Mouse (Mus musculus) heart, postnatal 0 days (tissue): ENCODE data around the gene Izumo4. TPM values are rescaled to one million over a fixed set of nuclear protein-coding genes. Genes with fewer than 3 reads are reported as not detected.

Experiments
- ATAC-seq: fragments of 200-750 bp; cut with Nextera tagmentation; 2 replicates; pipeline ENCODE4 v1.8.0; 2017; ENCODE audit warnings: low read depth, moderate number of reproducible peaks, moderate library complexity; ENCODE audit not compliant: insufficient read depth
- DNase-seq: peaks from one replicate; pipeline ENCODE4 v3.0.0-alpha.2; 2016; ENCODE audit warnings: low spot score
- H3K27ac ChIP-seq: fragments of 300-500 bp; sonication (generic); 2 replicates; pipeline ENCODE4 v1.5.1; 2014; ENCODE audit warnings: low read depth, mild to moderate bottlenecking
- H3K27me3 ChIP-seq: fragments of 300-500 bp; sonication (generic); 2 replicates; pipeline ENCODE4 v1.6.1; 2014; ENCODE audit warnings: low read length, mixed read lengths; ENCODE audit not compliant: control insufficient read depth, insufficient read depth
- H3K36me3 ChIP-seq: fragments of 300-500 bp; sonication (generic); replicated peaks from 2 replicates; pipeline ENCODE4 v1.6.1; 2014; ENCODE audit warnings: low read length, mixed read lengths; ENCODE audit not compliant: control insufficient read depth, insufficient read depth
- H3K4me1 ChIP-seq: fragments of 300-500 bp; sonication (generic); 2 replicates; pipeline ENCODE4 v1.6.1; 2014; ENCODE audit warnings: antibody characterized with exemption; ENCODE audit not compliant: control insufficient read depth, insufficient read depth
- H3K4me2 ChIP-seq: fragments of 300-500 bp; sonication (generic); 2 replicates; pipeline ENCODE4 v1.6.1; 2014; ENCODE audit warnings: low read depth, mild to moderate bottlenecking, low read length, moderate library complexity
- H3K4me3 ChIP-seq: fragments of 300-500 bp; sonication (generic); 2 replicates; pipeline ENCODE4 v1.5.1; 2014; ENCODE audit warnings: low read depth, low read length
- H3K9ac ChIP-seq: fragments of 300-500 bp; sonication (generic); replicated peaks from 2 replicates; pipeline ENCODE4 v1.6.1; 2014; ENCODE audit warnings: low read depth, low read length, mixed read lengths
- H3K9me3 ChIP-seq: fragments of 300-500 bp; sonication (generic); replicated peaks from 2 replicates; pipeline ENCODE4 v1.6.1; 2016; ENCODE audit warnings: low read length; ENCODE audit not compliant: control insufficient read depth
- CTCF ChIP-seq: IDR thresholded peaks from 2 replicates; pipeline ENCODE4 v1.5.1; 2016; ENCODE audit warnings: antibody characterized with exemption, control low read depth, low read depth
- EP300 ChIP-seq: IDR thresholded peaks from 2 replicates; pipeline ENCODE4 v1.6.1; 2016; ENCODE audit warnings: antibody characterized with exemption, low read depth
- WGBS: fragments of 180-500 bp; shearing (Covaris S2); extraction: QIAGEN DNeasy Blood & Tissue Kit; methylation state at CpG from one replicate; pipeline ENCODE4 v1.1.7; 2014; 5-methylcytosine and 5-hydroxymethylcytosine counted together
- polyA plus RNA-seq: library from polyadenylated mRNA; unstranded; fragments of >200 nt; fragmentation: Nextera tagmentation; extraction: Ambion mirVana; gene quantifications from 2 replicates; pipeline ENCODE4 v1.2.1, GENCODE M21; 2015
- total RNA-seq: library from RNA; depleted of rRNA; stranded (reverse); fragments of >200 nt; gene quantifications from 2 replicates; pipeline ENCODE4 v1.2.3, GENCODE M21; 2014; ENCODE audit warnings: low replicate concordance

Izumo4 gene
- total and polyA plus RNA-seq, 2 experiments from 2014 or later = 3.6 to 6.9 TPM

DNA sequence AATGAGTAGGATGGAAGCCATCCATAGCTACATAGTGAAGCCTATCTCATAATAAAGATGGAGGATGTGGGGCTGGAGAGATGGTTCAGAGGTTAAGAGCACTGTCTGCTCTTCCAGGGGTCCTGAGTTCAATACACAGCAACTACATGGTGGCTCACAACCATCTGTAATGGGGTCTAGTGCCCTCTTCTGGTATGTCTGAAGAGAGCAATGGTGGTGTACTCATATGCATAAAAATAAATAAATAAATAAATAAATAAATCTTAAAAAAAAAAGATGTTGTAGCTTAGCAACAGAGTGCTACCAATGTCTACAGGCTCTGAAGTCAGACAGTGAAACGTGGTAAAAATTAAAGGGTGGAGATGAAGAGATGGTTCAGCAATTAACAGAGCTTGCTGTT is 36.7 kb downstream of the Izumo4 start:
- WGBS = 67% methylated on average over 1 of the region's 1 CpGs
- Histone ChIP-seq H3K9ac (no peak overlapping the region), H3K27ac (no peak overlapping the region), H3K4me2 (no peak overlapping the region), H3K4me3 (no peak overlapping the region), H3K4me1 (peaks cover 26% of the 10 kb centered on the region), H3K9me3 (no peaks in the 10 kb centered on the region), H3K36me3 (peaks cover 7% of the 10 kb centered on the region; the same call in 1 of the 2 replicates), H3K27me3 (no peaks in the 10 kb centered on the region)
- ATAC-seq = no peak
- no peak for DNase-seq
- TF ChIP-seq CTCF = peak; percentile 24
- TF ChIP-seq EP300 = no peak

- peak overlapping the region; percentile 98 for H3K4me3 ChIP-seq
- H3K27ac ChIP-seq = peak overlapping the region; percentile 80
- H3K27me3 ChIP-seq = no peaks in the 10 kb centered on the region
- DNase-seq (no peak), ATAC-seq (no peak)
- H3K9ac ChIP-seq = peak overlapping the region; percentile 96
- TF ChIP-seq EP300 = no peak
- no peak for TF ChIP-seq CTCF
- 7% methylated on average over 5 of the region's 5 CpGs for WGBS
- H3K4me2 ChIP-seq = peak overlapping the region; percentile 95
- peaks cover 26% of the 10 kb centered on the region for H3K4me1 ChIP-seq
- H3K36me3 ChIP-seq = no peaks in the 10 kb centered on the region; the same call in 1 of the 2 replicates
- H3K9me3 ChIP-seq = no peaks in the 10 kb centered on the region
Observed at GRCm38 (mm10) chr10:80741146-80741545, 39.2 kb downstream of the Izumo4 start.

DNA sequence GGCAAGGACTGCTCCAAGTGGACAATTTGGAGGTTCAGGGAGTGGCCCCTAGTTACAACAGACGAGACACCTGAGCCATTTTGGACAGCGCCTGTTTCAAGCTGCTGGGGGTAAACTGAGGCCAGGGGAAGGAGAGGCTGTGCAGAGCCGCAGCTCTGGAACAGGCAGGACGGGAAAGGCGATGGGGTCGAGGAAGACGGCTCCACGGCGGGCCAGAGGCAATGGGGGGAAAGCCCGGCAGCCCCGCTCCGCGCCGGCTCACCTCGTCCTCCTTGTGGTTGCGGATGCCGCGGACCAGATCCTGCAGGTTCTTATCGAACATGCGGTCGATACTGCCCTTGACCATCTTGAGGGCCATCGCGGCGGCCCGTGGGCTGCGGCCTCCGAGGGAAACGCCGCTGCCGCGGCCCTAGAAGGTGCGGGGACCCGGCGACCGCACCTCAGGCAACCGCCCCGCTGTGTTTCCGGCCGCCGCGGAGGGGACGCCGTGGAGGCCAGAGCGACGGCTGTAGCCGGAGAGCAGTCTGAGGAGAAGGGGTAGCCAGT is 39.7 kb downstream of the Izumo4 start:
- under 1% methylated on average over 46 of the region's 46 CpGs for WGBS
- Histone ChIP-seq H3K9ac (peak overlapping the region; percentile 96), H3K4me2 (peak overlapping the region; percentile 95), H3K4me3 (peak overlapping the region; percentile 98), H3K9me3 (no peaks in the 10 kb centered on the region), H3K4me1 (peaks cover 20% of the 10 kb centered on the region), H3K27ac (peak overlapping the region; percentile 80), H3K36me3 (no peaks in the 10 kb centered on the region; the same call in 1 of the 2 replicates), H3K27me3 (no peaks in the 10 kb centered on the region)
- no peak for DNase-seq
- peak; percentile 25 for ATAC-seq
- no peak for TF ChIP-seq CTCF
- no peak for TF ChIP-seq EP300

DNA sequence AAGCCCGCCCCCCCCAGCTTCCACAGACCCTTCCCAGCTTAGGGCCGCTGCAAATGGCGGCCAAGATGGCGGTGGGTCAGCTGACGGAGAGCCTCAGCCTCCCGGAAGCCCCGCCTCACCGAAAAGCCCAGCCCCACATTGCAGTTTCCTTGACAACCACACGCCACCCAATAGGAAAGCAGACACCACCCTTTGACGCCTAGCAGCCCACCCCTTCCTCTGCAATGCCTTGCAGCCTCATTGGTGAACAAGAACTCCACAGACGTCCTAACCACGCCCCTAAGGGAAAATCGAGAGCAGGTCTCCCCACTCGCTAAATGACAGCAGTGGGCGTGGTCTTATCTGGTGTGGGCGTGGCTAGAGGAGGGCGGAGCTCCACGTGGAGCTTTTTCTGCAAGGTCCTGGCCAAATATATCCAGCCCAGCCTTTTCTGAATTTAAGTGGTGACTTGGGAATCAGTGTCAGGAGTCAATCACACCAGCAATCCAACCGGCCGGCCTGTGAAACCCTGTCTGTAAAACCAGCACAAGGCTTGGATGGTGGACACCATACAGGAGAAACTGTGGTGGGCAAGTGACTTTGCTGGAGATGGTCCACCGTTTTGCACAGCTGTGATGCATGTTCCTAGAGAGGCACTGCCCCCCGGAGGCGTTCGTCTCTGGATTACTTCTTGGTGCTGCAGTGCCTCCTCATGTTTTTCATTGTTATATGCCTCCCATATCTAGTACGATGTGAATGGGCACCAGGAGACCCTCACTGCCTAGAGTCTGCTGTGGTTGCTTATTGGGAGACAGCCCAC is 40.4 kb downstream of the Izumo4 start, which contains the start of gene Ap3d1:
Gene Ap3d1, minus strand, starts transcription at position 85 of the 799 bp plus-strand sequence.
- ATAC-seq (peak; percentile 99), DNase-seq (peak; percentile 100)
- H3K27me3 ChIP-seq = no peaks in the 10 kb centered on the region
- H3K9me3 ChIP-seq = no peaks in the 10 kb centered on the region
- peak within 1 kb of the TSS; percentile 80 for H3K27ac ChIP-seq
- H3K4me2 ChIP-seq = peak within 1 kb of the TSS; percentile 95
- WGBS = 2% methylated on average over 22 of the region's 25 CpGs
- H3K4me1 ChIP-seq = peaks cover 16% of the 10 kb centered on the region
- TF ChIP-seq EP300 (no peak), CTCF (no peak)
- H3K36me3 ChIP-seq = no peaks in the 10 kb centered on the region
- H3K4me3 ChIP-seq = peak within 1 kb of the TSS; percentile 98
- H3K9ac ChIP-seq = peak within 1 kb of the TSS; percentile 96

- H3K4me3 ChIP-seq = no peak overlapping the region
- no peak overlapping the region for H3K27ac ChIP-seq
- no peak overlapping the region for H3K9ac ChIP-seq
- ATAC-seq = no peak
- no peaks in the 10 kb centered on the region for H3K27me3 ChIP-seq
- no peak overlapping the region for H3K4me2 ChIP-seq
- H3K9me3 ChIP-seq = no peaks in the 10 kb centered on the region
- no peak for DNase-seq
- no peaks in the 10 kb centered on the region for H3K36me3 ChIP-seq
- peaks cover 16% of the 10 kb centered on the region for H3K4me1 ChIP-seq
- WGBS = 37% methylated on average over 5 of the region's 5 CpGs
- TF ChIP-seq CTCF (no peak), EP300 (no peak)
Observed at GRCm38 (mm10) chr10:80744262-80744661, 42.3 kb downstream of the Izumo4 start.
